ENCODE assay signal across 8 mouse cellular contexts in genomic region chr5:148897069-148897702, GRCm38 (mm10). TPM values are rescaled to one million over a fixed set of nuclear protein-coding genes. Genes with fewer than 3 reads are reported as not detected.
DNase-seq lines count a peak whose midpoint lies in the region; ATAC-seq lines count a peak whose summit lies in the region.

No protein-coding gene starts in this region.

- peaks cover 3% of the 10 kb centered on the region; the same call in 1 of the 2 replicates for H3K4me1 ChIP-seq in forebrain, embryonic 14.5 days (ENCODE audit: control insufficient read depth, insufficient read depth, low read length)
- peaks cover 13% of the 10 kb centered on the region for H3K4me1 ChIP-seq in forebrain, embryonic 15.5 days
- peaks cover 10% of the 10 kb centered on the region; the same call in 1 of the 2 replicates for H3K4me1 ChIP-seq in hindbrain, embryonic 14.5 days (replicated peaks; ENCODE audit: control insufficient read depth, insufficient read depth, low read length)
- H3K4me1 ChIP-seq in liver, embryonic 15.5 days (replicated peaks) = peaks cover 47% of the 10 kb centered on the region

- H3K36me3 ChIP-seq in forebrain, embryonic 14.5 days (ENCODE audit: control insufficient read depth, insufficient read depth, low read length) = peaks cover 27% of the 10 kb centered on the region
- peaks cover 20% of the 10 kb centered on the region for H3K36me3 ChIP-seq in forebrain, embryonic 15.5 days
- H3K36me3 ChIP-seq in hindbrain, embryonic 14.5 days (replicated peaks; ENCODE audit: control insufficient read depth, insufficient read depth) = peaks cover 27% of the 10 kb centered on the region
- H3K36me3 ChIP-seq in liver, embryonic 15.5 days (replicated peaks) = peaks cover 38% of the 10 kb centered on the region

- H3K4me3 ChIP-seq in forebrain, embryonic 14.5 days (ENCODE audit: low read depth, low read length) = no peak overlapping the region
- no peak overlapping the region for H3K4me3 ChIP-seq in forebrain, embryonic 15.5 days
- H3K4me3 ChIP-seq in hindbrain, embryonic 14.5 days (replicated peaks; ENCODE audit: low read length) = no peak overlapping the region
- H3K4me3 ChIP-seq in liver, embryonic 15.5 days (replicated peaks) = 0 out of 2 replicates have a peak overlapping the region, but pooled peaks have one; percentile 4

- peak overlapping the region; percentile 9; the same call in 1 of the 2 replicates for H3K27ac ChIP-seq in forebrain, embryonic 14.5 days (ENCODE audit: low read depth, low read length)
- H3K27ac ChIP-seq in forebrain, embryonic 15.5 days (replicated peaks) = no peak overlapping the region
- no peak overlapping the region for H3K27ac ChIP-seq in hindbrain, embryonic 14.5 days
- H3K27ac ChIP-seq in liver, embryonic 15.5 days (replicated peaks) = peak overlapping the region; percentile 94

- H3K9ac ChIP-seq in forebrain, embryonic 14.5 days (ENCODE audit: low read length) = peak overlapping the region; percentile 35; the same call in 1 of the 2 replicates
- no peak overlapping the region for H3K9ac ChIP-seq in forebrain, embryonic 15.5 days (replicated peaks)
- peak overlapping the region; percentile 16; the same call in 1 of the 2 replicates for H3K9ac ChIP-seq in hindbrain, embryonic 14.5 days
- peak overlapping the region; percentile 31 for H3K9ac ChIP-seq in liver, embryonic 15.5 days

- peak; percentile 14 for DNase-seq in forebrain, embryonic 14.5 days (ENCODE audit: low spot score)
- DNase-seq in hindbrain, embryonic 14.5 days (ENCODE audit: low spot score) = no peak
- peak; percentile 68 to 77 for DNase-seq in right cerebral cortex, postnatal 36 days (ENCODE audit: low spot score in 2 of 2)
- no peak for DNase-seq in adrenal gland, postnatal 4 days (ENCODE audit: low spot score in 2 of 2)
- DNase-seq in ovary, postnatal 10 days (ENCODE audit: low spot score) = no peak

- H3K9me3 ChIP-seq in forebrain, embryonic 14.5 days (replicated peaks; ENCODE audit: control insufficient read depth, low read length) = no peaks in the 10 kb centered on the region
- no peaks in the 10 kb centered on the region for H3K9me3 ChIP-seq in forebrain, embryonic 15.5 days
- no peaks in the 10 kb centered on the region for H3K9me3 ChIP-seq in hindbrain, embryonic 14.5 days (ENCODE audit: control insufficient read depth, low read length)
- no peaks in the 10 kb centered on the region for H3K9me3 ChIP-seq in liver, embryonic 15.5 days (replicated peaks)

- H3K4me2 ChIP-seq in forebrain, embryonic 14.5 days (ENCODE audit: low read length) = no peak overlapping the region
- H3K4me2 ChIP-seq in forebrain, embryonic 15.5 days (replicated peaks) = no peak overlapping the region
- H3K4me2 ChIP-seq in hindbrain, embryonic 14.5 days (replicated peaks) = 0 out of 2 replicates have a peak overlapping the region, but pooled peaks have one; percentile 1
- H3K4me2 ChIP-seq in liver, embryonic 15.5 days = peak overlapping the region; percentile 60

- no peak for ATAC-seq in forebrain, embryonic 14.5 days
- no peak for ATAC-seq in forebrain, embryonic 15.5 days (replicated peaks)
- peak; percentile 92 for ATAC-seq in erythroid progenitor cell, adult 5-6 weeks (replicated peaks; ENCODE audit: low FRiP score, poor library complexity, severe bottlenecking)
- peak; percentile 53; the same call in 1 of the 2 replicates for ATAC-seq in hindbrain, embryonic 14.5 days (ENCODE audit: low FRiP score)
- peak; percentile 91 for ATAC-seq in liver, embryonic 15.5 days (ENCODE audit: insufficient read depth)

- H3K27me3 ChIP-seq in forebrain, embryonic 14.5 days (replicated peaks; ENCODE audit: control insufficient read depth, insufficient read depth, low read length) = no peaks in the 10 kb centered on the region
- no peaks in the 10 kb centered on the region for H3K27me3 ChIP-seq in forebrain, embryonic 15.5 days
- H3K27me3 ChIP-seq in hindbrain, embryonic 14.5 days (ENCODE audit: control insufficient read depth, insufficient read depth, low read length) = no peaks in the 10 kb centered on the region
- no peaks in the 10 kb centered on the region for H3K27me3 ChIP-seq in liver, embryonic 15.5 days

- WGBS in forebrain, embryonic 14.5 days = 79% methylated on average over 14 of the region's 14 CpGs
- WGBS in forebrain, embryonic 15.5 days = 74% methylated on average over 14 of the region's 14 CpGs
- WGBS in hindbrain, embryonic 14.5 days = 54% methylated on average over 14 of the region's 14 CpGs
- 14% methylated on average over 14 of the region's 14 CpGs for WGBS in liver, embryonic 15.5 days (ENCODE audit: insufficient replicate concordance)

RNA-seq across cellular contexts. Expression of gene Katnal1, which starts 31.9 kb away (rescaled TPM):
- 30.6 and 34.0 TPM in 2 replicates for polyA plus RNA-seq in forebrain, embryonic 14.5 days (2014; fragmentation: Nextera tagmentation; extraction: Ambion mirVana)
- 35.0 and 36.3 TPM in 2 replicates for polyA plus RNA-seq in forebrain, embryonic 15.5 days (2015; fragmentation: Nextera tagmentation; extraction: Ambion mirVana)
- 28.5 and 40.2 TPM in 2 replicates for total RNA-seq in erythroid progenitor cell, adult 5-6 weeks (2015; ENCODE audit: low replicate concordance)
- 47.7 and 54.4 TPM in 2 replicates for total RNA-seq in erythroid progenitor cell, adult 5-6 weeks (2017; ENCODE audit: low replicate concordance)
- polyA plus RNA-seq in hindbrain, embryonic 14.5 days (2014; fragmentation: Nextera tagmentation; extraction: Ambion mirVana) = 38.0 and 40.9 TPM in 2 replicates
- 8.1 and 9.0 TPM in 2 replicates for polyA plus RNA-seq in liver, embryonic 15.5 days (2015; fragmentation: Nextera tagmentation; extraction: Ambion mirVana)
- 10 to 100 TPM; 10.1 to 12.8 TPM for total RNA-seq in adrenal gland, postnatal 4 days (2021)

Comparison
In these comparisons a context has a peak if more than half of its experiments do, and no peak if none do; other contexts are left out.
1. H3K27ac ChIP-seq: peak in forebrain, embryonic 14.5 days (single experiment) and liver, embryonic 15.5 days (single experiment); none in forebrain, embryonic 15.5 days (single experiment) and hindbrain, embryonic 14.5 days (single experiment).
2. ATAC-seq: peak in erythroid progenitor cell, adult 5-6 weeks (single experiment), hindbrain, embryonic 14.5 days (single experiment) and liver, embryonic 15.5 days (single experiment); none in forebrain, embryonic 14.5 days (single experiment) and forebrain, embryonic 15.5 days (single experiment).
3. DNase-seq: peak in forebrain, embryonic 14.5 days (single experiment) and right cerebral cortex, postnatal 36 days (2 of 2); none in hindbrain, embryonic 14.5 days (single experiment), adrenal gland, postnatal 4 days (0 of 2) and ovary, postnatal 10 days (single experiment).
4. H3K4me2 ChIP-seq: peak in hindbrain, embryonic 14.5 days (single experiment) and liver, embryonic 15.5 days (single experiment); none in forebrain, embryonic 14.5 days (single experiment) and forebrain, embryonic 15.5 days (single experiment).